Mouse (Mus musculus) lung, postnatal 25 days (tissue): ENCODE measurements around the gene Nusap1.
"Not testable (repeated sequence)": the region's sequence is repeated elsewhere in the genome, so short reads cannot be mapped to it uniquely, and the experiment has no call there.

Experiments used
- DNase-seq: peaks from one replicate; pipeline ENCODE4 v3.0.0; 2022; ENCODE audit warnings: low spot score

The Nusap1 gene

GRCm38 (mm10) chr2:119618199-119618982 is at the start of gene Nusap1, which contains the start of gene Oip5:
Nusap1 (plus strand) TSS chr2:119618298.
Oip5 (minus strand) TSS chr2:119618469.
- peak; percentile 96 for DNase-seq

- peak; percentile 49 for DNase-seq
Observed at GRCm38 (mm10) chr2:119572471-119572870, 45.6 kb upstream of the Nusap1 start.

GRCm38 (mm10) chr2:119581571-119581970 is 36.5 kb upstream of the Nusap1 start:
- no peak for DNase-seq

- DNase-seq: no peak
Observed at GRCm38 (mm10) chr2:119583439-119583838, 34.7 kb upstream of the Nusap1 start.

- DNase-seq: no peak
Observed at GRCm38 (mm10) chr2:119584282-119584681, 33.8 kb upstream of the Nusap1 start.

- DNase-seq: peak; percentile 71
Observed at GRCm38 (mm10) chr2:119587383-119587782, 30.7 kb upstream of the Nusap1 start.

- no peak for DNase-seq
Observed at GRCm38 (mm10) chr2:119591247-119591646, 26.9 kb upstream of the Nusap1 start.

- no peak for DNase-seq
Observed at GRCm38 (mm10) chr2:119593765-119594112, 24.4 kb upstream of the Nusap1 start.

- peak; percentile 98 for DNase-seq
Observed at GRCm38 (mm10) chr2:119594113-119594981, 23.8 kb upstream of the Nusap1 start.

GRCm38 (mm10) chr2:119595308-119595707 is 22.8 kb upstream of the Nusap1 start:
- no peak for DNase-seq

GRCm38 (mm10) chr2:119596781-119597330 is 21.2 kb upstream of the Nusap1 start:
- no peak for DNase-seq

- DNase-seq: no peak
Observed at GRCm38 (mm10) chr2:119601027-119601426, 17.1 kb upstream of the Nusap1 start.

GRCm38 (mm10) chr2:119601575-119601974 is 16.5 kb upstream of the Nusap1 start:
- DNase-seq: not testable (repeated sequence)

- no peak for DNase-seq
Observed at GRCm38 (mm10) chr2:119602488-119602887, 15.6 kb upstream of the Nusap1 start.

GRCm38 (mm10) chr2:119603909-119604308 is 14.2 kb upstream of the Nusap1 start:
- DNase-seq: no peak

- no peak for DNase-seq
Observed at GRCm38 (mm10) chr2:119605361-119605973, 12.6 kb upstream of the Nusap1 start.

- no peak for DNase-seq
Observed at GRCm38 (mm10) chr2:119607023-119607422, 11.1 kb upstream of the Nusap1 start.

- no peak for DNase-seq
Observed at GRCm38 (mm10) chr2:119617841-119618198, 278 bp upstream of the Nusap1 start.

- DNase-seq: not testable (repeated sequence)
Observed at GRCm38 (mm10) chr2:119619002-119619401, 904 bp downstream of the Nusap1 start.

GRCm38 (mm10) chr2:119621302-119621701 is 3.2 kb downstream of the Nusap1 start:
- DNase-seq: no peak

- no peak for DNase-seq
Observed at GRCm38 (mm10) chr2:119636781-119637180, 18.7 kb downstream of the Nusap1 start.

GRCm38 (mm10) chr2:119641214-119641912 is 23.3 kb downstream of the Nusap1 start:
- DNase-seq: no peak
